Mouse (Mus musculus) splenic B cell, adult 2 months (primary cell): ENCODE measurements around the gene Dot1l.

Source experiments
- DNase-seq: peaks from one replicate; pipeline ENCODE4 v3.0.0-alpha.2; 2011; ENCODE audit warnings: low read depth, low spot score
- H3K27me3 ChIP-seq: 2 replicates; pipeline ENCODE4 v1.6.1; 2012; ENCODE audit warnings: mild to moderate bottlenecking, low read length, moderate library complexity, mixed read lengths; ENCODE audit not compliant: control insufficient read depth, poor library complexity, insufficient read depth, severe bottlenecking
- H3K36me3 ChIP-seq: 2 replicates; pipeline ENCODE4 v1.6.1; 2012; ENCODE audit warnings: mild to moderate bottlenecking, low read length, moderate library complexity, mixed read lengths; ENCODE audit not compliant: control insufficient read depth, poor library complexity, insufficient read depth, severe bottlenecking

Gene Dot1l

DNA sequence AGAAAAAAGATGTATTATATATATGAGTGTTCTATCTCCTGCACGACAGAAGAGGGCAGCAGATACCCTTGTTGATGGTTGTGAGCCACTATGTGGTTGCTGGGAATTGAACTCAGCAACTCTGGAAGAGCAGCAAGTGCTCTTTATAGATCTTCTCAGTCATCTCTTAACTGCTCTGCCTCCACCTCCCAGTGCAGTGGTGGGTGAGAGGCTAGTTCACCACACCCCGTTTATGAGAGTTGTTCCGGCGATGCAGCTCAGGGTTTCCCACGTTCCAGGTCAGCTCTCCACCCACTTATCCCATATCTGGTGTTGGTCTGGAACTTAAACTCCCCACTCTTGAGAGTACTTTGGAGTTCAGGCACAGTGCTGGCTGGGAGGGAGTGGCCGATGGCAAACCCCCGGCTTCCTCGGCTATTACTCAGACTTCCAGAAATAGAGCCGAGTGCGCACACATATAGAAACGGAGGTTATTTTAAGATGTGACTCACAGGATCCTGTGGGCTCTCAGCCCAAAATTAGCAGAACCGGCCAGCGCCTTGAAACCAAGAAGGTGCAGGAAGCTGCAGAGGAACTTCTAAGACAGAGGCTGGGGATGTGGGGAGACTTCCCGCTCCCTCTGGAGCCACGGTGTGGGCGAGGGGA, 3.7 kb upstream of the Dot1l start:
- no peaks in the 10 kb centered on the region for H3K36me3 ChIP-seq
- peak; percentile 76 for DNase-seq
- H3K27me3 ChIP-seq: no peaks in the 10 kb centered on the region

DNA sequence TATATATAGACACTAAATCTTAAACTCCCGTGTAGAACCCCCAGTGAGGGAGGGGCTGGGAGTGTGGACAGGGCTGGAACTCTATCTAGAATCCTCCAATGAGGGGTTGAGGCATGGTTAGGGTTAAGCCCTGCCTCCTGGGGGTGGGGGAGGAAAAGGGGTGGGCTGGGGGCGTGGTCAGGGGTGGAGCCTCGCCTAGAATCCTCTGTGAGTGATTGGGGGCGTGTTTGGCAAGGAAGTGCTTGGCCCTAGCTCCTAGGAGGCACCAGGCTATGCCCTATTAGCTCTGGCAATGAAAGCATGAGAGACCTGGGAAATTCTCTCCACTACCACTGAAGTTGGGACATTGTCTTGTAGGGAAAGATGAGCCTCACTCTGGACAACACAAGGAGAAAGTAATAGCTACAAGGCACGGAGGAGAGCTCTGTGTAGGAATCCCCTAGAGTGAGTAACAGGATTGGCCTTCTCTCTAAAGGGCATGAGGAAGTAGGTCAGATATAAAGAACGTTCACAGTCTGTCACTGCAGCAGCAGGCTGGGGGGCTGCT, 2.9 kb upstream of the Dot1l start:
- DNase-seq: peak; percentile 75
- H3K27me3 ChIP-seq: no peaks in the 10 kb centered on the region
- no peaks in the 10 kb centered on the region for H3K36me3 ChIP-seq

DNA sequence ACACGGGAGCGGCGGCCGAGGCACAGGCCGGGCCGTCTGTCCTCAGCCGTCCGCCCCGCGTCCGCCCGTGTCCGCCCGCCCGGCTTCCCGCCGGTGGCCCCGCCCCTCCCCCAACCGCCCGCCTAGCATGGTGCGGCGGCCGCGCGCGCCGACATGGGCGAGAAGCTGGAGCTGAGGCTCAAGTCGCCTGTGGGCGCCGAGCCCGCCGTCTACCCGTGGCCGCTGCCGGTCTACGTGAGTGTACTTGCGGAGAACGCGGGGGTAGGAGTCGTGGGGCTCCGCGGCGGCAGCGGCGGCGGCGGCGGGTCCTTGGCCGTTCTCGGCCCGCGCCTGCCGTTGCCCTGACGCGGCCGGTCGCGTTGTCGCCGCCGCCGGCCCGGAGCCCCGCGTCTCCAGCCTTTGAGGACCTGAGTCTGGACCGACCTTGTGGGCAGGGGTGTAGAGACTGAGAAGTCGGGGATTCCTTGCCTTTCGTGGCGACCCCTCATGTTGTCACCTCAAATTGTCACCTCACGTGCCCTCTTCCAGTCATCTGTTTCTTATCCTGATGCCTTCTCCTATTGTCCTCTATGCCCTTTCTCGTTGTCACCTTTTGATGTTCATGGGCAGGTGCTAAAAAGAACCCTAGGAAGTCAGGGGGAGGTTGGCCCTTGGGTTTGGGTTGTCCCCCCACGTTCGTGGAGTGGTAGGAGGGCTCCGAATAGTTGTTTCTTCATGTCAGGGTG, 447 bp downstream of the Dot1l start:
- no peak for DNase-seq
- Histone ChIP-seq H3K27me3 (no peaks in the 10 kb centered on the region), H3K36me3 (no peaks in the 10 kb centered on the region)

DNA sequence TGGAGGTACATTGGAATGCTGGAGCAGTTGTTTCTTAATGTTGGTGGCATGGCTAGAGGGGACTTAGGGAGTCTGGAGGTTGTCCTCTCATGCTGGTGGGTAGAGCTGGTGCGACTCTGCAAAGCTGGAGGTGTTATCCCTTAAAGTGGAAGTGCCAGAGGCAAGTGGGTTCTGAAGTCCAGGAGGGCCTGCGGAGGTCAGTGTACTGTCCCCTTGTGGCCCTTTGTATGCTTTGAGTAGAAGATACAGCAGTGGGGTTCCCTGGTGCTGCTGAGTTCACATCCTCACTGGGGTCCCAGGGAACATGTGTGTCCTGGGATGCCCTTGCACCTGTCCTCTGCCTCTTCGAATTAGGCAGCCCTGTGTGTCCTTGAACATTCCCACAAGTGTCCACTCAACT, 1.1 kb downstream of the Dot1l start:
- Histone ChIP-seq H3K27me3 (no peaks in the 10 kb centered on the region), H3K36me3 (no peaks in the 10 kb centered on the region)
- no peak for DNase-seq

DNA sequence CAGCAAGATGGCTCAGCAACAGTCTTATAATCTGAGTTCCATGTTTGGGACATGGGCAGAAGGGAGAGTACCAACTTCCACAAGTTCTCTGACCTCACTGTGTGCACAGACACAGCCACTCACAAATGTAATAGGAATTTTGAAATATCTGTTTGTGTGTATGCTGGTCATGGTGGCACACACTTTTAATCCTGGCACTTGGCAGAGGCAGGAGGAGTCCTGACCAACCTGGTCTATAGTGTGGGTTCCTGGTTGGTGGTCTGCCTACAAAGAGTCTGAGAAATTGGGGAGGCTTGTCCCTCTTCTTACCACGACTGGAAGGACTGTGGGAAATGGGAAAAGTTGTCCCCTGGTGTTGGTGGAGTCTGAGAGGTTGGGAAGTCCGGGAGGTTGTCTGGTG, 1.5 kb downstream of the Dot1l start:
- no peaks in the 10 kb centered on the region for H3K27me3 ChIP-seq
- DNase-seq: no peak
- no peaks in the 10 kb centered on the region for H3K36me3 ChIP-seq

DNA sequence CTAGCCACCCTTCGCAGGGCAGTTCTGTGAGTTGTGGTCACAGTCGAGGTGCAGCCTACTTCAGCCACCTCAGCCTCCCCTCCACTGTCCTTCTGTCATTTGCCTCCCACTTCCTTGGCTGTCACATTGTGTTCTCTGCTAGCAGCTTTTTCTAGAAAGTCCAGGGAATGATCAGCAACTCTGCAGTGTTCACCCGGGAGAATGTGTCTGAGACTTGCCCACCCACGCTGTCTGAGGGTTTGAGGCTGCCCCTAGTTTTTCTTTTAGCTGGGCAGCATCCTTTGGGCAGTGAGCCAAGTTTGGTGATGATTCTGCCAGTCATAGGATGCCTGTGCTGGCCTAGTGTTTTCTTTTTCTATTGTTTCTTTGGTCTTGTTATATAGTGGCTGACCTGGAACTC, 2.0 kb downstream of the Dot1l start:
- DNase-seq: no peak
- H3K36me3 ChIP-seq: no peaks in the 10 kb centered on the region

DNA sequence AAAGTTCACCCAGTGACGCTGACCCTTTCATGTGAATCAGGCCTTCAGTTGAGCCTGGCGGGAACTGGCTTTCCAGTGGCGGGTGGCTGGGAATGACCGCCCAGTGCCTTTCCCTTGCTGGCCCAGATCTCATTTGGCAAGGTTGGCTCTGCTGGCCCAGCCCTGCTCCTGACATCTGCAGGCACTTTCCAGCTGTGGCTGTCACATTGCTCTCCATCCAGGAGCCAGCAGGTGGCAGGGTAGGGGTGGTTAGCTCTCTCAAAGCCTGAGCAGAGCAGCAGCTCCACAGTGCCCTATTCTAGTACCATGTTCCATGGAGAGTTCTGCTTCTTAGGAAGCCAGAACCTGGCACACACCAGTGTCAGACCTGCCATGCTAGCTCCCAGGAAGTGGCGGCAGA, 2.7 kb downstream of the Dot1l start:
- DNase-seq: peak; percentile 75
- Histone ChIP-seq H3K27me3 (no peaks in the 10 kb centered on the region), H3K36me3 (no peaks in the 10 kb centered on the region)

More for the DNA sequence above, 2.0 kb downstream of the Dot1l start:
- no peaks in the 10 kb centered on the region for H3K27me3 ChIP-seq

DNA sequence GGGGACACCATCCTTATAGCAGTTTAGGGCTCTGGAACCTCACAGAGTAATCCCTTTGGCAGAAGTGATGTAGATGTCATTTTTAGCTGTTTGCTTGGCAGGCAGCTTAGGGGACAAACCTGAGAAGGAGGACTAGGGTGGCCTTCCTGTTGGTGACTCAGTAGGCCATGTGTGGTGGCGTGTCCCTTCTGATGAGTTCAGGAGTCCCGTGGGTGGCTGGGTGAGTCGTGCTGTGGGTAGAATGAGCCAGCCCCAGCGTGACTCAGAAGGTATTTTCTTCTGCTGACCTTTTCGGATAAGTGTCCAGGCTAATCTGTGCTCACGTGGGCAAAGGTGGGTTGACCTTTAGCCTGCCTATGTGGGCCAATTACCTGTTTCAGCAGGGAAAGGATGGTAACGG, 3.6 kb downstream of the Dot1l start:
- no peaks in the 10 kb centered on the region for H3K27me3 ChIP-seq
- no peaks in the 10 kb centered on the region for H3K36me3 ChIP-seq
- no peak for DNase-seq

DNA sequence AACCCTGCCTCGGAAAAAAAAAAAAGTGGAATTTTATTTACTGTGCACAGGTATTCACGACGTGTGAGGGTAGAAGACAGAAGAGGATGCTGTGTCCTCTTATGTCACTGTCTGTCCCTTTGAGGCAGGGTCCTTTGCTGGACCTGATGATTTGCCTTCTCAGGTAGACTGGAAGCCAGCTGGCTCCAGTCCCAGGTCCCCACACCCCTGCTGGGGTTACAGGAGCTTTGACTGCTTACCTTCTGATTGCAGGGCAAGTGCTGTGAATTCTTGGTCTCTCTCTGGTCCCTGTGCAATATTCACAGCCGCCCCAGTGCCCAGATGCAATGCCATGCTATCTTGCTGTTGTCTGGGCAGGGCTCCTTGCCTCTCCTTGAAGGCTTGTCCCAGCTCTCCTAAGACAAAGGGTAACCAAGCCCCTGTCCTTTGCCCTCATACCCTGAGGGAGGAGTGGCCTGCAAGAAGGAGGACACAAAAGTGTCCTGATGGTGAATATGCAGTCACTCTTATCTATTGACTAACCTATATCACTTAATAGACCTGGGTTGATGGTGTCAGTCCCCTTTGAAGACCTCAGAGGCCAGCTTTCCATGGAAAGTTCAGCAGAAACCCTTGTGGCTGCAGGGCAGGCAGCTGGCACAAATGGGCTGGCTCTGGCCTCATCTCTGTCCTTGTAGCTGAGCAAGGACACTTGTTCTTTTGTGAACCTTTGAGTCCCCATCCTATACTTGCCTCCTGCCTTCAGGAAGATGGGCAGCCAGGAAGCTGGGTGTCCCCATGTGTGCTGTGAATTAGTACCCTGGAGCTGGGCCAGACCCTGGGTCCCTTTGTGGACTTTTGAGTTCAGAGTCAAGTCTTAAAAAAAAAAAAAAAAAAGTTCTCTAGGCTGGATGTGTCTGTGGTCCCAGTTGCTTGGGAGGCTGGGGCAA, 5.9 kb downstream of the Dot1l start:
- H3K27me3 ChIP-seq: no peaks in the 10 kb centered on the region
- no peaks in the 10 kb centered on the region; the same call in 1 of the 2 replicates for H3K36me3 ChIP-seq
- no peak for DNase-seq

DNA sequence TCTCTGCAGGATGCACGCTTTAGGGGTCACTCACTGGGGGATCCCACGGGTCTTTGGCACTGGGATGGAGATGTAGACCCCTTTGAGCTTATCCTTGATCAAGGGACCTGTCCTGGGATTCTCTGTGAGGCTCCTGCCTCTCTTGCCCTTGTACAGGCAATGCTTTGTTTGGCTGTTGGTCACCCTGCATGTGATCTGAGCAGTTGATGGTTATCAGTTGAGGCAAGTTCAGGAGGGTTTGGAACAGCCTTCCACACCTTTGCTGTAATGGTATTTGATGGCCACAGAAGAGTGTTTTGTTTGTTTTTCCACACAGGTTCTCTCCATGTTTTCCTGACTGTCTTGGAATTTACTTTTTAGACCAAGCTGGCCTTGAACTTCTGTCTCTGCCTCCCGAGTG, 6.8 kb downstream of the Dot1l start:
- Histone ChIP-seq H3K36me3 (peaks cover 2% of the 10 kb centered on the region), H3K27me3 (no peaks in the 10 kb centered on the region)
- DNase-seq: no peak

DNA sequence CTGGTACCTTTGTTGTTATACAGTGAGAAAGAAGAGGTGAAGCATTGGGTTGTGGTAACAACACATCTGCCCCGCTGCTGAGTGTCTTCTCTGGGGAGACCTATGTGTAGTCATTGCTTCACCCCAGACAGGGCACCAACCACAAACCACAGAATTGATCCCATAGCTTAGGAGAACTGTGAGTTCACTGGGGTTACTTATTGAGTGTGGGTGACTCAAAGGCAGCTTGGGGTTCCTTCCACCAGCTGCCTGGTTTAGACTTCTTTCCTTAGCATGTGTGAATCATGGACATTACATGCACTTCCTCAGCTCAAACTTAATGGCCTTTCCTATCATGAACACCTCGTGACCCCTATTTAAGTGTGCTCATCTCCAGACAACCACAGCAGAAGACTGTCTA, 8.5 kb downstream of the Dot1l start:
- DNase-seq: no peak
- Histone ChIP-seq H3K36me3 (peaks cover 9% of the 10 kb centered on the region), H3K27me3 (no peaks in the 10 kb centered on the region)

DNA sequence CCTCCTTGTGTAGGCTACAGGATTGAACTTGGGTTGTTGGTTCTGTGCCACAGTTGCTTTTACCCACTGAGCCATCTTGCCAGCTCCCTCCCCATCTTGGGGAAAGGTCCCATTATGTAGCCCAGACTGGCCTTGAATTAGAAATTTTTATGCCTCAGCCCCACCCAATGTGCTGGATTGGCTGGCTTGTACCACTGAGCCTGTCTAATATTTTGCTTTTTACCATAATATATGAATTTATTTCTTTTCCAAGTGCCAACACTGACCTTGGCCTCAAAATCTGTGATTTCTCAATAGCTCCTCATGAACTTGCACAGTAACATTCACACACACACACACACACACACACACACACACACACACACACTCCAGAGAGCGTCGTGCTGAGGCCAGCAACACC, 10.7 kb downstream of the Dot1l start:
- no peak for DNase-seq
- H3K36me3 ChIP-seq: peaks cover 9% of the 10 kb centered on the region

DNA sequence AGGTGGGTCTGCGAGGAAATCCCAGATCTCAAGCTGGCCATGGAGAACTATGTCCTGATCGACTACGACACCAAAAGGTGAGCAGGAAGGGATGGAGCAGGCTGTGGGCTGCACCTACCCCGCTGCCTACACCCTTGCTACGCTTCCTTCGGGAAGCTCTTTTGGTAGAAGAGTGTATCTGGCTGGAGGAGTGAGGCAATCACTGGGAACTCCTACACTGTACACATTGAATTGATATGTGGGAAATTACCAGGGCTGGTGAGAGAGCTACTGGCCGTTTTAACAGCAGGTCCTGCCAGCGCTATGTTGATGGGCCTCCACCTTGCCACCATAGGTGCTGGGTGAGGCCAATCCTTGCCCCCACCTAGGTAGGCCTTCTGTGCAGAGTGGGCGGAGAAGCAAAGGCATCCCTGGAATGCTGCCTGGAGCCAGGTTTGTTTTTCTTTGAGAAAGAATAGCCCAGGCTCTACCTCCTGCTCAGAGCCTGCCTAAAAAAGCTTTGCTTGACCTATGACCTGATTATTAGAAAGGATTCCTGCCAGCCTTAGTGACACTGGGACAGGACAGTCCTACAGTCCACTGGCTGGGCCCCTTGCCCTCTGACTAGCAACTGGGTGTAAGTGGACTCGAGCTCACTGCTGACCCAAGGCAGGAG, 11.3 kb downstream of the Dot1l start:
- H3K36me3 ChIP-seq: peaks cover 10% of the 10 kb centered on the region
- no peak for DNase-seq
- H3K27me3 ChIP-seq: no peaks in the 10 kb centered on the region

More for the DNA sequence above, 10.7 kb downstream of the Dot1l start:
- no peaks in the 10 kb centered on the region for H3K27me3 ChIP-seq

DNA sequence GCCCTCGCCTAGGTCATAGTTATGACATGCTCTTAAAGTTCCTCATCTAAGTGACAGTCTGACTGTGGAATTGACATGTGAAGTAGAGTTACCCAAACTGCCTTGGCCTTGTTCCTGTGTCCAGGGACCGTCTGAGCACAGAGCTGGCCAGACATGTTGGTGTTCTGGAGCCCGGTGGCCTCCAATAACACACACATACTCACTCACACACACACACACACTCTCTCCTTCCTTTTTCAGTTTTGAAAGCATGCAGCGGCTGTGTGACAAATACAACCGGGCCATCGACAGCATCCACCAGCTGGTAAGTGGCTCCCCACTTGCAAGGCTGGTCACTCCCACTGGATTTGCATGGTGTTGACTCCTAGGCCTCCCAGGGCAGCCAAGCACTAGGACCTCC, 13.4 kb downstream of the Dot1l start:
- no peak for DNase-seq
- peaks cover 20% of the 10 kb centered on the region for H3K36me3 ChIP-seq
- H3K27me3 ChIP-seq: no peaks in the 10 kb centered on the region
